Mouse (Mus musculus): ENCODE data around the gene Idh3b.

Gene Idh3b

DNA sequence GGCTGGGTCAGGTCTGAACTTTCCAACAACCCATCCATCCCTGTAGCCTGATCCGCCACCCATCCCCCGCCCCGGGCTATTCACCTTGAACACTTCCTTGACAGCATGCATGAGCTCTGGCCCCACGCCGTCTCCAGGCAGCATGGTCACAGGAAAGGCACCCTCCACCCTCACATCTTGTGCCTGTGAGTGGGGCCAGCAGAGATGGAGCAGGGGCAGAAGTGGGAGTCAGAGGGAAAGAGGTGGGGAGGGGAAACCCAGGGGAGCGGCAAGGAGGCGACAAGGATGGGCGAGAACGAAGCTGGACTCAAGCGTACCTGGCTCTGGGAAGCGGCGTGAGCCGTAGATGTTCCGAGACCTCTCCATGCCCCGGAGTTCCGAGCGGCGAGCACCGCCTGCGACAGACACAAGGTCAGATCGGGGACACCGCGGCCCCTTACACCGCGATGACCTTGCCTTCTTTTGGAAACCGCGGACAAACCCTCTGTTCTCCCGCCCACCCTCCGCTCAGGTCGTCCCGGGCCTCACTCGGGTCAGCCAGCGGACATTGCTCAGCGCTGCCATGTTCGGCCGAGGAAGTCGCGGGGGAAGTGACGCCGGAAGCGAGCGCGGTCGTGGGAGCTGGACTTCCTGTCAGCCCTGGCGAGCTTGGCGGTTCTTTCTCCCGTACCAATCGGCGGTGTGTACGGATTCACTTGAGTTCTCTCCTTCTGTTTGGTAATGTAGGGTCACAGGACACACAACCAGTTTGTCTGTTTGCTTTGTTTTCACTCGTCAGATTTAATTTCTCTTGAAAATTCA, at the start of gene Idh3b:
Idh3b (minus strand) TSS at position 694 of the 801 bp plus-strand sequence.
- peak; percentile 94 for DNase-seq (ENCODE audit: low spot score in 2 of 2)

- DNase-seq (ENCODE audit: low spot score in 2 of 2) = no peak
Observed at GRCm38 (mm10) chr2:130329502-130329901, 45.2 kb upstream of the Idh3b start.

GRCm38 (mm10) chr2:130327057-130327456, 42.7 kb upstream of the Idh3b start:
- no peak for DNase-seq (ENCODE audit: low spot score in 2 of 2)

DNA sequence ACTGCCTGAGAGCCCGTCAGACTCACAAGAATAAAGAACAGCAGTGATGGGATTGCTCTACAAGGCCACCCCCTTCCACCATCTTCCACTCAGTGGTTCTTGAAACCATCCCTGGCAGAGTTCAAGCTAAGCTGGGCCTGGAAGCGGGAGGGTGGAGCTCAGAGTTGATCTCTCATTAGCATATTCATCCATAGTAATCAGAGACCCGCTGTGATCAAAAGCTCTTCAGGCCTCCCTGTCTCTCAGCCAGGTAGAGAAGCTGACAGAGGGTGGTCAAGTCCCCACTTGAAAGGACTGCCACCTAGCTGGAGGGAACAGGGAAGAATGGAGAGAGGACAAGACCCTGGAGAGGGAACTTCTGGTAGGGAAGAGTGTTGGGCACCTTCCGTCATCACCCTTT, 18.7 kb upstream of the Idh3b start:
- no peak for DNase-seq (ENCODE audit: low spot score in 2 of 2)

DNA sequence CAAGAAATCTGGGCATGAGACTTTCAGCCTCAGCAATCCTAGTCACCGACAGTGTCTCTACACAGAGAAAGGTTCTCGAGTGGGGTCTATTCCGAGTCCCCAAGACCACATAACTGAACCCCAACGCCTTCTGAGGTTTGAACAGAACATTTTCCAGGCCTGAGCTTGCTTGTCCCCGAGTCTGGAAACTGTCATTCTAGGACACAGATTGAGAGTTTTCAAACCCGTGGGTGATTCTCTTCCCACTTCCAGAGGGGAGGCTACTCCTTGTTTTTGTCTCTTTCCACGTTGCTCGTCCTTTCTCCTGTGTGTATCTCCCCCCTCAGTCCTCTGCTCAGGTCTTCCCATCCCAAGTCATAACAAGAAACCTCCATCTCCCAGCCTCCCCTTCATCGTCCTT, 13.2 kb upstream of the Idh3b start:
- no peak for DNase-seq (ENCODE audit: low spot score in 2 of 2)

DNA sequence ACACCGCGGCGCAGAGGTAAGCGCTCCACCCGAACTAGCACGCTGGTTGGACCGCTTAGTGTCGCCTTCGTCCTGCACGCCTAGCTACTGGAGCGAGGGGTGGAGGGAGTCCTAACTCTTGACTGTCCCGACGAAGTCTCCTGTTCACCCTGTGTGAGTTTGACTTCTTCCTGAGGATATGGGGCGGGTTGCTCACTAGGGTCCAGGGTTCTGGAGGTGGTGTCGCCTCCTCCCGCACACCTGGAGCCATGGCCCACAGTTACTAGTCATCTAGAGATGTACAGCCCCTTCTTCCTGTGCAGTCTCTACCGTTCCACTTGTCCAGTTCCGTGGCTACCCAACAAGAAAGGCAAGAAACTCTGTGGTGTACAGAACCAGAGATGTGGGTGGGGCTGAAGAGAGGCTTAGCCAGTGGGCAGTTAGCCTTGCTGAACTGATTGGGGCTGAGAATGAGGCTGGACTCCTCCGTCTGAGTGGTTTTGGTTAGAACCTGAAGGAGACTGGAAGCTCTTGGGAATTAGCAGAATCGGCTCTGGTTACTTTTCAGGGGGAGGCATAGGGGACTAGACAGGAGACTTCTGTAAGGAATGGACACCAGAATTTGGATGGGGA, 11.9 kb upstream of the Idh3b start:
- no peak for DNase-seq (ENCODE audit: low spot score in 2 of 2)

GRCm38 (mm10) chr2:130295331-130296133, 11.2 kb upstream of the Idh3b start:
- peak; percentile 71 to 72 for DNase-seq (ENCODE audit: low spot score in 2 of 2)

DNA sequence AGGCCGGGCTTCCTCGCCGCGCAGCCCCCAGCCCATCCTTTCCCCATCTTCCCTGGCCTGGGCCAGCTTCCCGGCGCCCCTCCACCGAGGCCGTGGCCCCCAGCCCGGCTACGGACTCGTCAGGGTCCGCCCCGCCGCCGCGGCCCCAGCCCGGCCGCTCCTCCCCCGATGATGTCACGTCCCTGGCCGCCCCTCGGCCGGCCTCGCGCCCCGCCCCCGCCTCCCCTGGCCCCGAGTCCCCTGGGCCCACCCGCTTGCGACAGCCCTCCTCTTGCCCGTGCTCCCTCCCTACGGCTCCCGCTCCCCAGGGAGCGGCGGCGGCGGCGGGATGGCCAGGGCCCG, 10.6 kb upstream of the Idh3b start, which contains the start of gene Ebf4:
Ebf4 (plus strand) TSS at position 234 of the 342 bp plus-strand sequence.
- DNase-seq (ENCODE audit: low spot score in 2 of 2) = peak; percentile 63 to 68

- DNase-seq (ENCODE audit: low spot score in 2 of 2) = no peak
Observed at GRCm38 (mm10) chr2:130294218-130294935, 10.0 kb upstream of the Idh3b start.

GRCm38 (mm10) chr2:130293486-130293885, 9.1 kb upstream of the Idh3b start:
- peak in 1 of 2 experiments; percentile 24 for DNase-seq (ENCODE audit: low spot score in 2 of 2)

GRCm38 (mm10) chr2:130293009-130293408, 8.7 kb upstream of the Idh3b start:
- DNase-seq (ENCODE audit: low spot score in 2 of 2) = no peak

- DNase-seq (ENCODE audit: low spot score in 2 of 2) = peak; percentile 85 to 88
Observed at GRCm38 (mm10) chr2:130291434-130291833, 7.1 kb upstream of the Idh3b start.

GRCm38 (mm10) chr2:130289086-130289485, 4.7 kb upstream of the Idh3b start:
- DNase-seq (ENCODE audit: low spot score in 2 of 2) = no peak

DNA sequence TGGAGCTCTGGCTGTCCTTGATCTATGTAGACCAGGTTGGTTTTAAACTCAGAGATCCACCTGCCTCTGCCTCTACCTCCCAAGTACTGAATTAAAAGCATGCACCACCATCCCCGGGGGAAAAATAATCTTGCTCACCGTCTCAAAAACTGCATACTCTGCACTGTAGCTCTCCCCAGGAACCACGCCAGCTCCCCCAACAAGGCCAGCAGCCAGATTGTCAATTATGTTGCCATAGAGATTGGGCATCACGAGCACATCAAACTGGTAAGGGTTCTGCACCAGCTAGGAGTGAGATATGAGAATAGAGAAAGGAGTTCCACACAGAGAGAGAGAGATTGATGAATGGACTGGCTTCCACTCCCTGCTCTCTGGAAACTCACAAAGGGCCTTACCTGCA, 3.5 kb downstream of the Idh3b start:
- DNase-seq (ENCODE audit: low spot score in 2 of 2) = peak; percentile 56 to 61

DNA sequence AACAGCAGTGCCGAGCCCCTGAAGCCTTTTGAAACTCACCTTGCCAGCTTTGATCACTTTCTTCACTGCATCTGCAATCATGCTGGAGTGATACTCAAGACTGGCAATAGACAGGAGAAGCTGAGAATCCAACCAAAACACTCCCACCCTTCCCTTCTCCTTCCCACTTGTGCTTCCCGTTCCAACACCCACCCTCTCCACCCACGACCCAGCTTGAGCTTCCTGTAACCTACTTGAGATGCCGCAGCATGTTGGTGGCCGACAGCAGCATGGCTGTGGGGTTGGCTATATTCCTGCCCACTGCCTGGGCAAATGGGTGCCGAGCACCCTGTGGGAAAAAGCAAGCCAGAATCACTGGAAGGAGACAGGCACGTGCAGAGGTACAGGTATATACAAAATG, 4.1 kb downstream of the Idh3b start:
- peak in 1 of 2 experiments; percentile 35 for DNase-seq (ENCODE audit: low spot score in 2 of 2)

GRCm38 (mm10) chr2:130279600-130280091, 4.7 kb downstream of the Idh3b start:
- no peak for DNase-seq (ENCODE audit: low spot score in 2 of 2)

GRCm38 (mm10) chr2:130275649-130276048, 8.7 kb downstream of the Idh3b start:
- peak; percentile 67 to 68 for DNase-seq (ENCODE audit: low spot score in 2 of 2)

DNA sequence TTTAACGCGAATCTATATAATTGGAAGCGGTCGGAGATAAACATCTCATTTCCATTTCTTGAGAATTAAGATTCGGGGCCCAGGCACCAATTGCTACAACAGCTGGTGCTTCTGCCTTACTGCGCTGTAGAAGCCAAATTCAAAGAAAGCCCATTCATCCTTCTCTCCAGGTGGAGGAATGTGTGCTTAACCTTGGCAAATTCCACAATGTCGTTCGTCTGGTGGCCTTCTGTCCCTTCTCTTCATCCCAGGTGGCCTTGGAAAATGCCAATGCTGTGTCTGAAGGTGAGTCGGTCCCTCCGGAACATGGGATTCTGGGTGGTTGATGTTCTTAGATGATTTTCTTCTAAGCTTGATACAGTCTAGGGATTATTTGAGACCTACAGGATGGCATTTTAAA, 9.5 kb downstream of the Idh3b start:
- DNase-seq (ENCODE audit: low spot score in 2 of 2) = no peak

- peak; percentile 99 to 100 for DNase-seq (ENCODE audit: low spot score in 2 of 2)
Observed at GRCm38 (mm10) chr2:130274149-130274861, 10.0 kb downstream of the Idh3b start, which contains the start of gene Nop56. Gene Nop56 (plus strand): TSS chr2:130274430.

- no peak for DNase-seq (ENCODE audit: low spot score in 2 of 2)
Observed at GRCm38 (mm10) chr2:130273732-130274131, 10.6 kb downstream of the Idh3b start.

DNA sequence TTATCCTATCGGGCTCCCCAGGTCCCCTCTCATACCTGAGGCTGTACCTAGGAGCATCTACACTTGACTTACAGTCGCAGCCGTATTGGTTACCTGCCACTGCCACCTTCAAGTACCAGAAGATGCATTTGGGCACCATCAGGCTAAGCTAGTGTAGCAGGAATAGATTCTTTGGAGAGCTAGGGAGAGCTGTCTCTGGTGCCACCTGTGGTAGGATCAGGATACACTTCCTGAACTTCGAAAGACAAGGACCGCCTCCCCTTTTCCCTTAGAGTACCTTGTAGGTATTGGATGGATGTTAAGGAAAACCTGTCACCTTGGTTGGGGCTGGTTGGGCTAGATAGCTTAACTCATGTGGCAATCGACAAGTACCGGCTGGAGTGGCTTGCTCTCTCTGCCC, 16.3 kb downstream of the Idh3b start:
- DNase-seq (ENCODE audit: low spot score in 2 of 2) = no peak
